12 mouse cellular contexts compared by ENCODE assay signal in genomic region chr6:127723126-127723525, GRCm38 (mm10). TPM values are rescaled to one million over a fixed set of nuclear protein-coding genes. Genes with fewer than 3 reads are reported as not detected.
DNase-seq lines count a peak whose midpoint lies in the region; ATAC-seq and TF ChIP-seq lines count a peak whose summit lies in the region.
"Had no signal": no experiment of that assay in that cellular context is flagged by ENCODE, and none has a peak within 500 bp of the region (broad histone marks: within the 10 kb centered on the region; RNA-seq: fewer than 3 reads in every experiment).

No protein-coding gene starts in this region.

- DNase-seq in midbrain, embryonic 11.5 days (ENCODE audit: low spot score, missing footprints), result no peak
- DNase-seq in midbrain, postnatal 0 days (ENCODE audit: low spot score), result no peak
- DNase-seq in embryo, embryonic 11 days, result peak; percentile 20
- no peak for DNase-seq in adrenal gland, postnatal 4 days (ENCODE audit: low spot score in 2 of 2)
- DNase-seq in spleen, adult 18-20 months, result no peak
- no peak for DNase-seq in yolk sac, embryonic 10.5 days (ENCODE audit: low spot score)
- DNase-seq: gastrocnemius, postnatal 25 days; kidney, adult 18-20 months; left cerebral cortex, postnatal 4 days; liver, postnatal 0 days had no signal

- WGBS in midbrain, embryonic 11.5 days, result 27% methylated on average over 8 of the region's 8 CpGs
- 20% methylated on average over 8 of the region's 8 CpGs for WGBS in midbrain, postnatal 0 days

- no peaks in the 10 kb centered on the region for H3K36me3 ChIP-seq in midbrain, embryonic 11.5 days (ENCODE audit: control insufficient read depth, insufficient read depth, low read length)
- H3K36me3 ChIP-seq in midbrain, postnatal 0 days (ENCODE audit: insufficient read depth, low read length), result no peaks in the 10 kb centered on the region

- no peak overlapping the region for H3K4me3 ChIP-seq in midbrain, embryonic 11.5 days (ENCODE audit: low read depth, low read length)
- no peak overlapping the region for H3K4me3 ChIP-seq in midbrain, postnatal 0 days (ENCODE audit: low read depth, low read length)

- H3K9ac ChIP-seq in midbrain, embryonic 11.5 days (ENCODE audit: low read length), result peak overlapping the region; percentile 12; the same call in 1 of the 2 replicates
- H3K9ac ChIP-seq in midbrain, postnatal 0 days (replicated peaks; ENCODE audit: low read length, poor library complexity, severe bottlenecking), result no peak overlapping the region
- H3K9ac ChIP-seq: liver, postnatal 0 days had no signal

- no peaks in the 10 kb centered on the region for H3K27me3 ChIP-seq in midbrain, embryonic 11.5 days (ENCODE audit: control insufficient read depth, insufficient read depth, low read length)
- no peaks in the 10 kb centered on the region for H3K27me3 ChIP-seq in midbrain, postnatal 0 days (ENCODE audit: insufficient read depth, low read length)

- no peaks in the 10 kb centered on the region for H3K9me3 ChIP-seq in midbrain, embryonic 11.5 days (ENCODE audit: control insufficient read depth, low read length)
- no peaks in the 10 kb centered on the region for H3K9me3 ChIP-seq in midbrain, postnatal 0 days (ENCODE audit: low read length)

- ATAC-seq in midbrain, embryonic 11.5 days (ENCODE audit: low FRiP score), result no peak
- ATAC-seq in midbrain, postnatal 0 days (ENCODE audit: low FRiP score), result no peak
- peak; percentile 67 for ATAC-seq in inflammation-experienced regulatory T-cells, adult 6 months
- ATAC-seq: liver, postnatal 0 days had no signal

- H3K4me1 ChIP-seq in midbrain, embryonic 11.5 days (ENCODE audit: control insufficient read depth, insufficient read depth, low read length), result peaks cover 17% of the 10 kb centered on the region
- 0 out of 2 replicates have a peak, but pooled peaks cover 2% of the 10 kb centered on the region for H3K4me1 ChIP-seq in midbrain, postnatal 0 days (ENCODE audit: insufficient read depth, low read length)

- H3K4me2 ChIP-seq in midbrain, embryonic 11.5 days, result no peak overlapping the region
- H3K4me2 ChIP-seq in midbrain, postnatal 0 days (ENCODE audit: low read depth, low read length, poor library complexity, severe bottlenecking), result no peak overlapping the region

- no peak overlapping the region for H3K27ac ChIP-seq in midbrain, embryonic 11.5 days (ENCODE audit: low read depth, low read length)
- H3K27ac ChIP-seq in midbrain, postnatal 0 days (ENCODE audit: low read depth, low read length), result no peak overlapping the region

- TF ChIP-seq CTCF in midbrain, postnatal 0 days (IDR thresholded peaks at IDR 0.05), result no peak

RNA-seq across cellular contexts. Expression of gene Prmt8, which starts 46.1 kb away (rescaled TPM):
- 27.4 and 29.2 TPM in 2 replicates for polyA plus RNA-seq in midbrain, embryonic 11.5 days (2014; fragmentation: Nextera tagmentation; extraction: Ambion mirVana)
- total RNA-seq in midbrain, postnatal 0 days (2014; rRNA removed), result 22.5 and 30.7 TPM in 2 replicates
- polyA plus RNA-seq in midbrain, postnatal 0 days (2015; fragmentation: Nextera tagmentation; extraction: Ambion mirVana), result 24.2 and 29.3 TPM in 2 replicates
- polyA plus RNA-seq in inflammation-experienced regulatory T-cells, adult 6 months (2017; shearing (Covaris generic)), result not detected
- under 1 TPM in 1 of 2 experiments, not detected in 1; 0.42 TPM for total RNA-seq in adrenal gland, postnatal 4 days (2021)
- total RNA-seq: gastrocnemius, postnatal 25 days had no signal
- polyA plus RNA-seq: heart, postnatal 0 days; liver, postnatal 0 days had no signal

Comparison
In these comparisons a context has a peak if more than half of its experiments do, and no peak if none do; other contexts are left out.
1. RNA of gene Prmt8, which starts 46.1 kb away (polyA plus RNA-seq): 24.2 to 29.3 TPM in midbrain, postnatal 0 days and 27.4 to 29.2 TPM in midbrain, embryonic 11.5 days; not detected in inflammation-experienced regulatory T-cells, adult 6 months; every median in the first group is over 10 times any median in the second.